Mouse (Mus musculus): Measurements from ENCODE around the gene Poc1a.

DNA sequence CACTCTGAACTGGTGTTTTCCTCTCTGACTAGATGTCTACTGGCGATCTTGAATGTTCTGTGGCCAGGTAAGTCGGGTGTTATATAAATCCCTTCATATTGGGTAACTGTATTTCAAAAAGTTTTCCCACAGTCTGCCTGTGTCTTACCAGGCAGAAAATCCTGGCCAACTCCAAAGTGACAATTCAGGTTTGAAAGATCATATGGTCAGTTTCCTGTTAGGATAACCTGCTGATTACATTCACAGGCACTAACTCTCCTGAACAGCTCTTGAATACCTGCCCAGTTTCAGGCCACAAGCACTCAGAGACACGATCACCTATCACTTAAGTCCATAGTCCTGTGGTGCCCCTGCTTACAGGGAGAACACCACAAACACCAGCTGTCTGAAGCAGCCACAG is 18.8 kb upstream of the Poc1a start:
- TF ChIP-seq CTCF (IDR thresholded peaks at IDR 0.05; ENCODE audit: control insufficient read depth, insufficient read depth, insufficient replicate concordance, low read depth, low read length) = no peak
- no peak for TF ChIP-seq POLR2A (IDR thresholded peaks at IDR 0.05; ENCODE audit: control insufficient read depth, low read depth, low read length)
